Mouse (Mus musculus) myocyte (in vitro differentiated cells): ENCODE data around the gene Os9.

ENCODE experiments used
- CEBPB ChIP-seq: IDR thresholded peaks from 2 replicates; pipeline ENCODE4 v1.6.1; 2011; ENCODE audit warnings: mild to moderate bottlenecking, moderate library complexity; ENCODE audit not compliant: poor library complexity, insufficient read depth, severe bottlenecking
- E2F4 ChIP-seq: IDR thresholded peaks from one replicate; pipeline ENCODE4 v1.6.1; 2011; ENCODE audit warnings: mild to moderate bottlenecking, control low read depth, moderate library complexity; ENCODE audit not compliant: insufficient read depth
- MAX ChIP-seq: IDR thresholded peaks from one replicate; pipeline ENCODE4 v1.6.1; 2011; ENCODE audit warnings: low read depth, mild to moderate bottlenecking, control low read depth
- MYOD1 ChIP-seq, 3 experiments: IDR thresholded peaks; one replicate each; pipeline ENCODE4 v1.6.1; 2011; ENCODE audit warnings: control low read depth in 2 of 3, low read depth in 2 of 3, mild to moderate bottlenecking in 2 of 3, moderate library complexity in 1 of 3; ENCODE audit not compliant: insufficient read length in 2 of 3, control insufficient read depth in 1 of 3
- MYOG ChIP-seq, 3 experiments: IDR thresholded peaks; one replicate each; pipeline ENCODE4 v1.6.1; 2011; ENCODE audit warnings: control low read depth in 2 of 3, low read depth in 2 of 3, mild to moderate bottlenecking in 2 of 3; ENCODE audit not compliant: insufficient read length in 2 of 3, control insufficient read depth in 1 of 3, insufficient read depth in 1 of 3
- POLR2A ChIP-seq: IDR thresholded peaks from one replicate; pipeline ENCODE4 v1.6.1; 2011; ENCODE audit warnings: low read depth, mild to moderate bottlenecking, control low read depth, moderate library complexity; ENCODE audit not compliant: insufficient read length
- POLR2AphosphoS2 ChIP-seq: IDR thresholded peaks from one replicate; pipeline ENCODE4 v1.6.1; 2011; ENCODE audit warnings: low read depth, control low read depth; ENCODE audit not compliant: insufficient read length
- SRF ChIP-seq: IDR thresholded peaks from one replicate; pipeline ENCODE4 v1.6.1; 2011; ENCODE audit warnings: low read depth; ENCODE audit not compliant: control insufficient read depth, insufficient read length
- USF1 ChIP-seq: IDR thresholded peaks from one replicate; pipeline ENCODE4 v1.6.1; 2011; ENCODE audit warnings: low read depth, mild to moderate bottlenecking, control low read depth, moderate library complexity

DNA sequence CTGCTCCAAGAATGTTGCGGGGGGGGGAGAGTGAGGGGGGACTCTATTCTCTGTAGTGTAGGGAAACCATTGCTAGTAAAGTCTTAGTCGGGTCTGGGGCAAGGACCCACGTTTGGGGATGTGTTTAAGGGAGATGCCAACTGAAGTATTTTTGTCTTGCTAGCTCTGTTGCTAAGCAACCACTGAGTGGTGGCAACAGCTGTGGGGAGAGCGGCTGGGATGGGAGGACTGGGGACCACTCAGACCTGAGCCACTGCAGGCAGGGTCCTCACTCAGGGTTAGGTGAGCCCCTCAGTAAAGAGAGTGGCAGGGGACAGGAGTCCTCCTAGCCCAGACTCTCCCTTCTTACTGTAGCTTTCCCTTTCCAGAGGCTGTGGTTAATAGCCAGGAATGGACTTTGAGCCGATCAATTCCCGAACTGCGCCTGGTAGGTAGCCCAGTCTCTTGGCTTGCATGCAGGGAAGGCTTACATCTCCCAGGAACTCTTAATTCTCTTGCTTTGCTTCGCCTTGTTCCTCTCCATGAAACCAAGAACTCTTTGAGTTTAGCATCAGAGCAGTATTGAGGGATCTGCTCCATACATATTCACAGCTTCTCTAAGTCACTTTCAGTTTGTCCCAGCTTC is 38.8 kb downstream of the Os9 start:
- TF ChIP-seq E2F4 (no peak), POLR2A (no peak), MAX (no peak), CEBPB (no peak), USF1 (no peak), MYOD1 (IDR thresholded peaks at IDR 0.05; ENCODE audit: control insufficient read depth in 1 of 3, insufficient read length in 2 of 3, low read depth in 2 of 3) (peak; percentile 83 to 99 (median 98)), POLR2AphosphoS2 (no peak), SRF (no peak), MYOG (IDR thresholded peaks at IDR 0.05; ENCODE audit: control insufficient read depth in 1 of 3, insufficient read depth in 1 of 3, insufficient read length in 2 of 3, low read depth in 2 of 3) (peak in 2 of 3 experiments; percentile 21 to 57)
